Mouse (Mus musculus) MEL (cell line): Measurements from ENCODE around the gene Zfp414. TPM values are rescaled to one million over a fixed set of nuclear protein-coding genes. Genes with fewer than 3 reads are reported as not detected.

Experiments used
- DNase-seq: peaks from one replicate; pipeline ENCODE4 v3.0.0; 2011; ENCODE audit warnings: low read depth, low spot score
- H3K27ac ChIP-seq: 2 replicates; pipeline ENCODE4 v1.5.1; 2012; ENCODE audit warnings: low read depth, mild to moderate bottlenecking, control low read depth, low read length, moderate library complexity; ENCODE audit not compliant: control insufficient read depth
- H3K27me3 ChIP-seq, 2 experiments: fragments of 150-350 bp in 1 of 2; sonication (generic) in 1 of 2; 2 replicates each; pipeline ENCODE4 v1.6.1; 2012; ENCODE audit warnings: low read length in 2 of 2, mild to moderate bottlenecking in 2 of 2, improper control_type of control experiment in 1 of 2, moderate library complexity in 1 of 2; ENCODE audit not compliant: insufficient read depth in 2 of 2, control insufficient read depth in 1 of 2
- H3K36me3 ChIP-seq, 2 experiments: 2 replicates each; pipeline ENCODE4 v1.6.1; 2012 to 2014; ENCODE audit warnings: low read length in 2 of 2, improper control_type of control experiment in 1 of 2, inconsistent platforms in 1 of 2, mild to moderate bottlenecking in 1 of 2; ENCODE audit not compliant: insufficient read depth in 2 of 2, control insufficient read depth in 1 of 2
- H3K4me1 ChIP-seq, 2 experiments: fragments of 150-350 bp in 1 of 2; sonication (generic) in 1 of 2; 2 replicates each; pipeline ENCODE4 v1.6.1; 2012; ENCODE audit warnings: low read length in 2 of 2, improper control_type of control experiment in 1 of 2, mild to moderate bottlenecking in 1 of 2; ENCODE audit not compliant: insufficient read depth in 2 of 2, control insufficient read depth in 1 of 2
- H3K4me3 ChIP-seq, 2 experiments: fragments of 150-350 bp in 1 of 2; sonication (generic) in 1 of 2; 2 replicates each; pipeline ENCODE4 v1.5.1; 2012; ENCODE audit warnings: low read depth in 2 of 2, low read length in 2 of 2, mild to moderate bottlenecking in 2 of 2, moderate library complexity in 2 of 2, control low read depth in 1 of 2, improper control_type of control experiment in 1 of 2; ENCODE audit not compliant: control insufficient read depth in 1 of 2, insufficient read depth in 1 of 2
- H3K79me2 ChIP-seq: 2 replicates; pipeline ENCODE4 v1.6.1; 2012; ENCODE audit warnings: mild to moderate bottlenecking, low read length, moderate library complexity; ENCODE audit not compliant: control insufficient read depth, poor library complexity, insufficient read depth
- H3K9ac ChIP-seq: 2 replicates; pipeline ENCODE4 v1.6.1; 2012; ENCODE audit warnings: low read depth, mild to moderate bottlenecking, control low read depth, low read length, moderate library complexity; ENCODE audit not compliant: control insufficient read depth, poor library complexity, severe bottlenecking
- H3K9me3 ChIP-seq: fragments of 150-350 bp; sonication (generic); replicated peaks from 2 replicates; pipeline ENCODE4 v1.6.1; 2012; ENCODE audit warnings: mild to moderate bottlenecking, low read length, improper control_type of control experiment, moderate library complexity; ENCODE audit not compliant: insufficient read depth
- CHD2 ChIP-seq: IDR thresholded peaks from 2 replicates; pipeline ENCODE4 v1.6.1; 2011; ENCODE audit warnings: low read length, improper control_type of control experiment
- E2F4 ChIP-seq: IDR thresholded peaks from 2 replicates; pipeline ENCODE4 v1.6.1; 2011; ENCODE audit warnings: low read depth, low read length, improper control_type of control experiment, borderline replicate concordance
- ETS1 ChIP-seq: IDR thresholded peaks from 2 replicates; pipeline ENCODE4 v1.6.1; 2012; ENCODE audit warnings: low read depth, mild to moderate bottlenecking, inconsistent platforms, low read length, improper control_type of control experiment, moderate library complexity
- GABPA ChIP-seq: IDR thresholded peaks from 2 replicates; pipeline ENCODE4 v1.6.1; 2012; ENCODE audit warnings: low read depth, mild to moderate bottlenecking, inconsistent platforms, low read length, improper control_type of control experiment, moderate library complexity
- GATA1 ChIP-seq: IDR thresholded peaks from 2 replicates; pipeline ENCODE4 v1.6.1; 2011; ENCODE audit warnings: low read depth, low read length, improper control_type of control experiment
- JUND ChIP-seq: IDR thresholded peaks from 2 replicates; pipeline ENCODE4 v1.6.1; 2011; ENCODE audit warnings: low read depth, mild to moderate bottlenecking, improper control_type of control experiment, low read length
- KAT2A ChIP-seq: conservative IDR thresholded peaks from 2 replicates; pipeline ENCODE4 v1.6.1; 2012; ENCODE audit warnings: low read depth, low read length, improper control_type of control experiment, inconsistent platforms
- MAFK ChIP-seq: IDR thresholded peaks from 2 replicates; pipeline ENCODE4 v1.6.1; 2011; ENCODE audit warnings: low read depth, mild to moderate bottlenecking, low read length, improper control_type of control experiment, borderline replicate concordance
- MEF2A ChIP-seq: IDR thresholded peaks from 2 replicates; pipeline ENCODE4 v1.6.1; 2014; ENCODE audit warnings: low read depth, mild to moderate bottlenecking, inconsistent platforms, low read length, improper control_type of control experiment; ENCODE audit not compliant: poor library complexity, insufficient replicate concordance, severe bottlenecking; ENCODE audit errors: extremely low read depth
- MXI1 ChIP-seq: IDR thresholded peaks from 2 replicates; pipeline ENCODE4 v1.6.1; 2011; ENCODE audit warnings: mild to moderate bottlenecking, low read depth, low read length, improper control_type of control experiment
- MYC ChIP-seq: IDR thresholded peaks from 2 replicates; pipeline ENCODE4 v1.6.1; 2011; ENCODE audit warnings: low read depth, mild to moderate bottlenecking, low read length, improper control_type of control experiment, moderate library complexity
- NELFE ChIP-seq: IDR thresholded peaks from 2 replicates; pipeline ENCODE4 v1.6.1; 2011; ENCODE audit warnings: low read depth, low read length, improper control_type of control experiment
- POLR2A ChIP-seq, 2 experiments: IDR thresholded peaks; 2 replicates each; pipeline ENCODE4 v1.6.1; 2011 to 2012; ENCODE audit warnings: low read length in 2 of 2, mild to moderate bottlenecking in 2 of 2, control low read depth in 1 of 2, improper control_type of control experiment in 1 of 2, low read depth in 1 of 2, moderate library complexity in 1 of 2; ENCODE audit not compliant: control insufficient read depth in 1 of 2, insufficient read depth in 1 of 2, poor library complexity in 1 of 2
- POLR2AphosphoS2 ChIP-seq: IDR thresholded peaks from 2 replicates; pipeline ENCODE4 v1.6.1; 2011; ENCODE audit warnings: low read length, improper control_type of control experiment
- RAD21 ChIP-seq: IDR thresholded peaks from 2 replicates; pipeline ENCODE4 v1.6.1; 2011; ENCODE audit warnings: mild to moderate bottlenecking, low read depth, low read length, improper control_type of control experiment
- SIN3A ChIP-seq: IDR thresholded peaks from 2 replicates; pipeline ENCODE4 v1.6.1; 2012; ENCODE audit warnings: low read length, improper control_type of control experiment, inconsistent platforms
- SMC3 ChIP-seq: IDR thresholded peaks from 2 replicates; pipeline ENCODE4 v1.6.1; 2011; ENCODE audit warnings: low read depth, low read length, improper control_type of control experiment
- TBP ChIP-seq: IDR thresholded peaks from 2 replicates; pipeline ENCODE4 v1.8.0; 2011; ENCODE audit warnings: low read depth, low read length, improper control_type of control experiment
- TCF12 ChIP-seq: IDR thresholded peaks from 2 replicates; pipeline ENCODE4 v1.6.1; 2014; ENCODE audit warnings: low read depth, mild to moderate bottlenecking, inconsistent platforms, low read length, improper control_type of control experiment, moderate library complexity
- UBTF ChIP-seq: IDR thresholded peaks from 2 replicates; pipeline ENCODE4 v1.6.1; 2012; ENCODE audit warnings: low read depth, mild to moderate bottlenecking, inconsistent platforms, low read length, improper control_type of control experiment, moderate library complexity, borderline replicate concordance; ENCODE audit not compliant: insufficient read depth
- ZKSCAN1 ChIP-seq: IDR thresholded peaks from 2 replicates; pipeline ENCODE4 v1.6.1; 2012; ENCODE audit warnings: low read depth, mild to moderate bottlenecking, inconsistent platforms, low read length, improper control_type of control experiment, moderate library complexity
- ZNF384 ChIP-seq: IDR thresholded peaks from 2 replicates; pipeline ENCODE4 v1.6.1; 2012; ENCODE audit warnings: low read depth, mild to moderate bottlenecking, inconsistent platforms, low read length, improper control_type of control experiment
- polyA plus RNA-seq, 2 experiments: library from polyadenylated mRNA; stranded (reverse) in 1 of 2; unstranded in 1 of 2; fragments of >175 nt in 1 of 2; fragments of >200 nt in 1 of 2; gene quantifications; 2 replicates each; pipeline versions ENCODE4 v1.2.1 to v1.2.4; 2012; ENCODE audit warnings: low replicate concordance in 2 of 2, low read depth in 1 of 2; ENCODE audit not compliant: insufficient read length in 2 of 2, insufficient read depth in 1 of 2, missing spikeins in 1 of 2
- total RNA-seq: library from RNA; depleted of rRNA; stranded (reverse); fragments of 300-350 nt; gene quantifications from 2 replicates; pipeline ENCODE4 v1.2.3, GENCODE M21; 2012

The Zfp414 gene
- total and polyA plus RNA-seq, 3 experiments: 8.1 to 52.2 TPM; not detected in 1

- no peaks in the 10 kb centered on the region for H3K9me3 ChIP-seq
- peaks cover 51% of the 10 kb centered on the region for H3K79me2 ChIP-seq
- no peak overlapping the region for H3K27ac ChIP-seq
- H3K27me3 ChIP-seq: no peaks in the 10 kb centered on the region
- peaks cover 23 to 61% of the 10 kb centered on the region in 2 experiments for H3K36me3 ChIP-seq
- no peak overlapping the region for H3K4me3 ChIP-seq
- no peak for TF ChIP-seq GABPA
- TF ChIP-seq NELFE: no peak
- TF ChIP-seq SMC3: no peak
- H3K4me1 ChIP-seq: no peaks in the 10 kb centered on the region; a peak in 1 of 4 replicates
- no peak overlapping the region for H3K9ac ChIP-seq
- no peak for DNase-seq
These were observed 40.8 kb downstream of the Zfp414 start for GRCm38 (mm10) chr17:33669681-33670080.

- H3K79me2 ChIP-seq: peaks cover 73% of the 10 kb centered on the region
- H3K27me3 ChIP-seq: no peaks in the 10 kb centered on the region
- peaks cover 0 to 5% of the 10 kb centered on the region in 2 experiments; a peak in 2 of 4 replicates for H3K4me1 ChIP-seq
- H3K9ac ChIP-seq: no peak overlapping the region
- DNase-seq: no peak
- no peak overlapping the region for H3K27ac ChIP-seq
- H3K4me3 ChIP-seq: no peak overlapping the region
- no peaks in the 10 kb centered on the region for H3K9me3 ChIP-seq
- no peak for TF ChIP-seq KAT2A
- no peak for TF ChIP-seq ZKSCAN1
- peaks cover 45 to 61% of the 10 kb centered on the region in 2 experiments for H3K36me3 ChIP-seq
These were observed 44.9 kb downstream of the Zfp414 start for GRCm38 (mm10) chr17:33673837-33674236.

GRCm38 (mm10) chr17:33675452-33675851 is 46.6 kb downstream of the Zfp414 start:
- Histone ChIP-seq H3K9ac (no peak overlapping the region), H3K9me3 (no peaks in the 10 kb centered on the region), H3K4me3 (no peak overlapping the region), H3K27me3 (no peaks in the 10 kb centered on the region), H3K4me1 (peaks cover 5% of the 10 kb centered on the region in 2 experiments; a peak in 3 of 4 replicates), H3K36me3 (peaks cover 52 to 54% of the 10 kb centered on the region in 2 experiments), H3K79me2 (peaks cover 74% of the 10 kb centered on the region), H3K27ac (no peak overlapping the region)
- no peak for TF ChIP-seq RAD21
- no peak for TF ChIP-seq TCF12
- TF ChIP-seq E2F4: no peak
- DNase-seq: peak; percentile 45

GRCm38 (mm10) chr17:33676086-33676485 is 47.2 kb downstream of the Zfp414 start:
- H3K27me3 ChIP-seq: no peaks in the 10 kb centered on the region
- peaks cover 5 to 6% of the 10 kb centered on the region in 2 experiments; a peak in 3 of 4 replicates for H3K4me1 ChIP-seq
- H3K9ac ChIP-seq: no peak overlapping the region
- H3K36me3 ChIP-seq: peaks cover 48 to 54% of the 10 kb centered on the region in 2 experiments
- H3K27ac ChIP-seq: no peak overlapping the region
- H3K79me2 ChIP-seq: peaks cover 74% of the 10 kb centered on the region
- no peaks in the 10 kb centered on the region for H3K9me3 ChIP-seq
- H3K4me3 ChIP-seq: no peak overlapping the region
- DNase-seq: no peak
- TF ChIP-seq ETS1 (no peak), POLR2AphosphoS2 (no peak), JUND (no peak), MXI1 (no peak), GATA1 (no peak), MEF2A (no peak), ZNF384 (no peak), MYC (no peak), ZKSCAN1 (no peak), CHD2 (no peak), MAFK (no peak), SMC3 (no peak), TBP (no peak), SIN3A (no peak), POLR2A (IDR thresholded peaks at IDR 0.05; ENCODE audit: control insufficient read depth in 1 of 2, insufficient read depth in 1 of 2, low read depth in 1 of 2, low read length in 2 of 2, poor library complexity in 1 of 2) (no peak), UBTF (no peak)
